ENCODE assay signal across 23 mouse cellular contexts in genomic region chr3:57296574-57296973, GRCm38 (mm10). TPM values are rescaled to one million over a fixed set of nuclear protein-coding genes. Genes with fewer than 3 reads are reported as not detected.
DNase-seq lines count a peak whose midpoint lies in the region; ATAC-seq and TF ChIP-seq lines count a peak whose summit lies in the region.
"Had no signal": no experiment of that assay in that cellular context is flagged by ENCODE, and none has a peak within 500 bp of the region (broad histone marks: within the 10 kb centered on the region; RNA-seq: fewer than 3 reads in every experiment).

No protein-coding gene starts in this region.

- H3K9me3 ChIP-seq in kidney, embryonic 15.5 days (replicated peaks): no peaks in the 10 kb centered on the region
- no peaks in the 10 kb centered on the region for H3K9me3 ChIP-seq in liver, embryonic 12.5 days (replicated peaks)
- no peaks in the 10 kb centered on the region for H3K9me3 ChIP-seq in liver, postnatal 0 days (ENCODE audit: low read length)
- no peaks in the 10 kb centered on the region for H3K9me3 ChIP-seq in liver, embryonic 11.5 days (ENCODE audit: control insufficient read depth, low read length)
- H3K9me3 ChIP-seq in midbrain, embryonic 11.5 days (ENCODE audit: control insufficient read depth, low read length): no peaks in the 10 kb centered on the region
- no peaks in the 10 kb centered on the region for H3K9me3 ChIP-seq in midbrain, embryonic 10.5 days (replicated peaks)

- no peaks in the 10 kb centered on the region for H3K27me3 ChIP-seq in kidney, embryonic 15.5 days
- H3K27me3 ChIP-seq in liver, adult 2 months (ENCODE audit: control insufficient read depth, insufficient read depth, low read length): no peaks in the 10 kb centered on the region
- H3K27me3 ChIP-seq in liver, embryonic 12.5 days (replicated peaks): no peaks in the 10 kb centered on the region
- H3K27me3 ChIP-seq in liver, postnatal 0 days (ENCODE audit: insufficient read depth, low read length): no peaks in the 10 kb centered on the region
- no peaks in the 10 kb centered on the region for H3K27me3 ChIP-seq in liver, embryonic 11.5 days (replicated peaks; ENCODE audit: control insufficient read depth, insufficient read depth, low read length)
- no peaks in the 10 kb centered on the region for H3K27me3 ChIP-seq in midbrain, embryonic 11.5 days (ENCODE audit: control insufficient read depth, insufficient read depth, low read length)
- no peaks in the 10 kb centered on the region for H3K27me3 ChIP-seq in midbrain, embryonic 10.5 days (ENCODE audit: low read depth, poor library complexity, severe bottlenecking)
- H3K27me3 ChIP-seq: CH12.LX, Patski had no signal

- no peaks in the 10 kb centered on the region; the same call in 1 of the 2 replicates for H3K36me3 ChIP-seq in kidney, embryonic 15.5 days
- no peaks in the 10 kb centered on the region for H3K36me3 ChIP-seq in liver, adult 2 months (ENCODE audit: control insufficient read depth, insufficient read depth, low read length)
- no peaks in the 10 kb centered on the region for H3K36me3 ChIP-seq in liver, embryonic 12.5 days
- no peaks in the 10 kb centered on the region for H3K36me3 ChIP-seq in liver, postnatal 0 days (replicated peaks; ENCODE audit: insufficient read depth, low read length)
- H3K36me3 ChIP-seq in liver, embryonic 11.5 days (ENCODE audit: control insufficient read depth, insufficient read depth, low read length): no peaks in the 10 kb centered on the region
- no peaks in the 10 kb centered on the region for H3K36me3 ChIP-seq in midbrain, embryonic 11.5 days (ENCODE audit: control insufficient read depth, insufficient read depth, low read length)
- H3K36me3 ChIP-seq in midbrain, embryonic 10.5 days: no peaks in the 10 kb centered on the region
- H3K36me3 ChIP-seq: G1E had no signal

- no peak for DNase-seq in kidney, postnatal 4 days
- DNase-seq in liver, adult 2 months (ENCODE audit: extremely low read depth, low read depth, low spot score): peak; percentile 82
- DNase-seq in liver, postnatal 0 days: no peak
- DNase-seq in liver, embryonic 11.5 days (ENCODE audit: low spot score): no peak
- peak; percentile 51 for DNase-seq in midbrain, embryonic 11.5 days (ENCODE audit: low spot score, missing footprints)
- DNase-seq in midbrain, embryonic 10.5 days (ENCODE audit: low spot score): no peak
- DNase-seq: adrenal gland, adult 2 months; adrenal gland, adult 8-10 months; adrenal gland, postnatal 10 days; adrenal gland, postnatal 14 days; adrenal gland, postnatal 25 days; adrenal gland, postnatal 36 days; B cell, adult 2 months; cerebellum, adult 11 months; cerebellum, adult 11-12 months had no signal

- H3K4me3 ChIP-seq in kidney, embryonic 15.5 days (replicated peaks): no peak overlapping the region
- H3K4me3 ChIP-seq in liver, adult 2 months (ENCODE audit: insufficient read depth, low read depth, low read length): no peak overlapping the region
- H3K4me3 ChIP-seq in liver, embryonic 12.5 days: no peak overlapping the region
- H3K4me3 ChIP-seq in liver, postnatal 0 days (ENCODE audit: low read depth, low read length): no peak overlapping the region
- H3K4me3 ChIP-seq in liver, embryonic 11.5 days (ENCODE audit: low read depth, low read length): no peak overlapping the region
- no peak overlapping the region for H3K4me3 ChIP-seq in midbrain, embryonic 11.5 days (ENCODE audit: low read depth, low read length)
- H3K4me3 ChIP-seq in midbrain, embryonic 10.5 days: no peak overlapping the region

- H3K4me1 ChIP-seq in kidney, embryonic 15.5 days: peaks cover 24% of the 10 kb centered on the region
- H3K4me1 ChIP-seq in liver, adult 2 months (ENCODE audit: control insufficient read depth, insufficient read depth, low read length): peaks cover 8% of the 10 kb centered on the region
- H3K4me1 ChIP-seq in liver, embryonic 12.5 days: no peaks in the 10 kb centered on the region
- peaks cover 4% of the 10 kb centered on the region; the same call in 1 of the 2 replicates for H3K4me1 ChIP-seq in liver, postnatal 0 days (ENCODE audit: insufficient read depth)
- H3K4me1 ChIP-seq in liver, embryonic 11.5 days (replicated peaks; ENCODE audit: control insufficient read depth, insufficient read depth, low read length): no peaks in the 10 kb centered on the region
- no peaks in the 10 kb centered on the region for H3K4me1 ChIP-seq in midbrain, embryonic 11.5 days (ENCODE audit: control insufficient read depth, insufficient read depth, low read length)
- H3K4me1 ChIP-seq in midbrain, embryonic 10.5 days: no peaks in the 10 kb centered on the region; the same call in 1 of the 2 replicates

- no peak overlapping the region for H3K4me2 ChIP-seq in kidney, embryonic 15.5 days
- H3K4me2 ChIP-seq in liver, embryonic 12.5 days: no peak overlapping the region
- no peak overlapping the region for H3K4me2 ChIP-seq in liver, postnatal 0 days (ENCODE audit: low read depth, low read length)
- H3K4me2 ChIP-seq in liver, embryonic 11.5 days: no peak overlapping the region
- H3K4me2 ChIP-seq in midbrain, embryonic 11.5 days: no peak overlapping the region

- H3K27ac ChIP-seq in kidney, embryonic 15.5 days: peak overlapping the region; percentile 93; the same call in 1 of the 2 replicates
- no peak overlapping the region for H3K27ac ChIP-seq in liver, adult 2 months (replicated peaks; ENCODE audit: insufficient read depth, low read depth, low read length)
- no peak overlapping the region for H3K27ac ChIP-seq in liver, embryonic 12.5 days
- no peak overlapping the region for H3K27ac ChIP-seq in liver, postnatal 0 days (ENCODE audit: low read depth)
- H3K27ac ChIP-seq in liver, embryonic 11.5 days (ENCODE audit: low read depth, low read length): no peak overlapping the region
- H3K27ac ChIP-seq in midbrain, embryonic 11.5 days (ENCODE audit: low read depth, low read length): no peak overlapping the region
- no peak overlapping the region for H3K27ac ChIP-seq in midbrain, embryonic 10.5 days (replicated peaks)

- H3K79me2 ChIP-seq in liver, adult 2 months (ENCODE audit: control insufficient read depth, insufficient read depth, low read length): no peaks in the 10 kb centered on the region

- no peak overlapping the region for H3K9ac ChIP-seq in kidney, embryonic 15.5 days
- no peak overlapping the region for H3K9ac ChIP-seq in liver, adult 2 months (ENCODE audit: low read depth, low read length)
- no peak overlapping the region for H3K9ac ChIP-seq in liver, embryonic 12.5 days
- no peak overlapping the region for H3K9ac ChIP-seq in liver, postnatal 0 days (replicated peaks)
- H3K9ac ChIP-seq in liver, embryonic 11.5 days (ENCODE audit: low read depth, low read length): no peak overlapping the region
- H3K9ac ChIP-seq in midbrain, embryonic 11.5 days (ENCODE audit: low read length): no peak overlapping the region

- TF ChIP-seq CTCF in liver, adult 2 months (IDR thresholded peaks at IDR 0.05; ENCODE audit: low read depth, low read length): no peak
- TF ChIP-seq CTCF in liver, postnatal 0 days (IDR thresholded peaks at IDR 0.05; ENCODE audit: low read depth): no peak

- ATAC-seq in kidney, embryonic 15.5 days (replicated peaks; ENCODE audit: low FRiP score): no peak
- no peak for ATAC-seq in liver, embryonic 12.5 days
- peak; percentile 59; the same call in 1 of the 2 replicates for ATAC-seq in liver, postnatal 0 days
- no peak for ATAC-seq in liver, embryonic 11.5 days (replicated peaks; ENCODE audit: low FRiP score)
- no peak for ATAC-seq in midbrain, embryonic 11.5 days (ENCODE audit: low FRiP score)
- ATAC-seq: activated CD4-positive, CD25-positive, alpha-beta regulatory T cell, adult 4 months; CD4-positive, CD25-positive, alpha-beta regulatory T cell, adult 4 months; Patski had no signal

- TF ChIP-seq POLR2A in liver, adult 2 months (IDR thresholded peaks at IDR 0.05; ENCODE audit: extremely low read depth, insufficient read depth, low read length): no peak

- no peak for TF ChIP-seq EP300 in liver, postnatal 0 days (IDR thresholded peaks at IDR 0.05; ENCODE audit: low read depth)

RNA-seq across cellular contexts. Expression of gene Tm4sf1, which starts 5.2 kb away (rescaled TPM):
- polyA plus RNA-seq in kidney, embryonic 15.5 days (2015; fragmentation: Nextera tagmentation; extraction: Ambion mirVana): 199 and 212 TPM in 2 replicates
- total RNA-seq in liver, adult 2 months (2014; rRNA removed): 24.3 and 29.0 TPM in 2 replicates
- 15.9 and 16.3 TPM in 2 replicates for polyA plus RNA-seq in liver, adult 2 months (2012; rRNA removed)
- 10.9 and 12.5 TPM in 2 replicates for polyA plus RNA-seq in liver, embryonic 12.5 days (2016; fragmentation: Nextera tagmentation; extraction: Ambion mirVana)
- 26.9 and 29.5 TPM in 2 replicates for polyA plus RNA-seq in liver, postnatal 0 days (2015; fragmentation: Nextera tagmentation; extraction: Ambion mirVana)
- 7.3 and 8.4 TPM in 2 replicates for polyA plus RNA-seq in liver, embryonic 11.5 days (2014; fragmentation: Nextera tagmentation; extraction: Ambion mirVana)
- polyA plus RNA-seq in midbrain, embryonic 11.5 days (2014; fragmentation: Nextera tagmentation; extraction: Ambion mirVana): 30.6 and 31.7 TPM in 2 replicates
- 22.2 and 31.9 TPM in 2 replicates for polyA plus RNA-seq in midbrain, embryonic 10.5 days (2016; fragmentation: Nextera tagmentation; extraction: Ambion mirVana)
- total RNA-seq: CH12.LX, MEL had no signal
- polyA plus RNA-seq: G1E had no signal

Comparison
In these comparisons a context has a peak if more than half of its experiments do, and no peak if none do; other contexts are left out.
1. DNase-seq: peak in liver, adult 2 months (single experiment) and midbrain, embryonic 11.5 days (single experiment); none in kidney, postnatal 4 days (0 of 2), liver, postnatal 0 days (single experiment), liver, embryonic 11.5 days (single experiment) and midbrain, embryonic 10.5 days (single experiment).